Mouse (Mus musculus): Measurements from ENCODE around the gene Ablim1.

- no peak for TF ChIP-seq CTCF (IDR thresholded peaks at IDR 0.05; ENCODE audit: low read depth, low read length)
- no peak for TF ChIP-seq POLR2A (IDR thresholded peaks at IDR 0.05; ENCODE audit: extremely low read depth, insufficient read depth, low read length)
Observed at GRCm38 (mm10) chr19:57059018-57059580, 255.6 kb downstream of the Ablim1 start.

Data from liver, adult 2 months (tissue).